Mouse (Mus musculus) liver, postnatal 0 days (tissue): ENCODE data around the gene Lmo2.

Experiments used
- CTCF ChIP-seq: sonication (generic); IDR thresholded peaks from 2 replicates; pipeline ENCODE4 v1.5.1; 2016; ENCODE audit warnings: antibody characterized with exemption, low read depth
- EP300 ChIP-seq: IDR thresholded peaks from 2 replicates; pipeline ENCODE4 v1.6.1; 2016; ENCODE audit warnings: antibody characterized with exemption, low read depth, mild to moderate bottlenecking

- no peak for TF ChIP-seq CTCF
- 0 out of 2 replicates have a peak, but pooled peaks have one; percentile 34 for TF ChIP-seq EP300
Observed at GRCm38 (mm10) chr2:103916069-103916468, 41.7 kb upstream of the Lmo2 start.
